Mouse (Mus musculus) heart, embryonic 16.5 days (tissue): Measurements from ENCODE around the gene Dctn2. TPM values are rescaled to one million over a fixed set of nuclear protein-coding genes. Genes with fewer than 3 reads are reported as not detected.

Experiments
- ATAC-seq: fragments of 200-750 bp; cut with Nextera tagmentation; replicated peaks from 2 replicates; pipeline ENCODE4 v1.8.0; 2017; ENCODE audit warnings: moderate number of reproducible peaks; ENCODE audit not compliant: insufficient read depth, low FRiP score; ENCODE audit errors: extremely low read depth
- H3K27ac ChIP-seq: fragments of 300-500 bp; sonication (generic); 2 replicates; pipeline ENCODE4 v1.5.1; 2014; ENCODE audit warnings: mild to moderate bottlenecking, low read length, control low read depth, moderate library complexity
- H3K27me3 ChIP-seq: fragments of 300-500 bp; sonication (generic); 2 replicates; pipeline ENCODE4 v1.6.1; 2014; ENCODE audit warnings: low read length, mixed read lengths; ENCODE audit not compliant: control insufficient read depth, insufficient read depth
- H3K36me3 ChIP-seq: fragments of 300-500 bp; sonication (generic); 2 replicates; pipeline ENCODE4 v1.6.1; 2014; ENCODE audit not compliant: control insufficient read depth, insufficient read depth
- H3K4me1 ChIP-seq: fragments of 300-500 bp; sonication (generic); 2 replicates; pipeline ENCODE4 v1.6.1; 2014; ENCODE audit warnings: low read length, mixed read lengths; ENCODE audit not compliant: control insufficient read depth, insufficient read depth
- H3K4me2 ChIP-seq: fragments of 300-500 bp; sonication (generic); 2 replicates; pipeline ENCODE4 v1.6.1; 2014; ENCODE audit warnings: low read depth, mild to moderate bottlenecking, control low read depth, low read length
- H3K4me3 ChIP-seq: fragments of 300-500 bp; sonication (generic); 2 replicates; pipeline ENCODE4 v1.5.1; 2014; ENCODE audit warnings: mild to moderate bottlenecking, control low read depth, low read length
- H3K9ac ChIP-seq: fragments of 300-500 bp; sonication (generic); 2 replicates; pipeline ENCODE4 v1.6.1; 2014; ENCODE audit warnings: low read length, control low read depth
- H3K9me3 ChIP-seq: fragments of 300-500 bp; sonication (generic); replicated peaks from 2 replicates; pipeline ENCODE4 v1.6.1; 2016; ENCODE audit warnings: low read length; ENCODE audit not compliant: control insufficient read depth
- WGBS: fragments of 180-500 bp; shearing (Covaris S2); extraction: QIAGEN DNeasy Blood & Tissue Kit; methylation state at CpG from one replicate; pipeline ENCODE4 v1.1.7; 2014; 5-methylcytosine and 5-hydroxymethylcytosine counted together
- polyA plus RNA-seq: library from polyadenylated mRNA; unstranded; fragments of >200 nt; fragmentation: Nextera tagmentation; extraction: Ambion mirVana; gene quantifications from 2 replicates; pipeline ENCODE4 v1.2.1, GENCODE M21; 2015

Gene Dctn2
- polyA plus RNA-seq, 1 experiment from 2014 or later: 148 TPM

DNA sequence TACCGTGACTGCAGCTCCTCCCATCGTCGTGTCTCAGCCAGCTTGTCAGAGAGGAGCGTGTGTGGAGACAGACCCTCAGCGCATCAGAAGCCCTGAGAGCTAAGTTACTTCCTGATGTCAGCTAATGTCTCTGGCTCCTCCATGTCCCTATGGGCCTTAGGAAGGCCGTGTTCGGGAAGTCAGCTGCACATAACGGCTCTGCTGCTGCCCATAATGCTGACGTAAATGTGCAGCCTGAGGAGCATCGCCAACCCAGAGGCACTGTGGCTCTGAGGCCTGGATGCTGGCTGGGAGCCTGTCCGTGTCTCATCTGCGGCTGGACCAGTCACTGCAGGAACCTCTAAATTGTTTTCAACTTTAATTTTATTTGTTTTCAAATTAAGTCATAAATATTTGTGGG, 2.9 kb downstream of the Dctn2 start:
- H3K4me1 ChIP-seq: peaks cover 22% of the 10 kb centered on the region
- peaks cover 4% of the 10 kb centered on the region; the same call in 1 of the 2 replicates for H3K27me3 ChIP-seq
- H3K4me2 ChIP-seq: no peak overlapping the region
- no peak overlapping the region for H3K4me3 ChIP-seq
- WGBS: 75% methylated on average over 12 of the region's 12 CpGs
- 0 out of 2 replicates have a peak overlapping the region, but pooled peaks have one; percentile 36 for H3K27ac ChIP-seq
- H3K9me3 ChIP-seq: no peaks in the 10 kb centered on the region
- peaks cover 26% of the 10 kb centered on the region for H3K36me3 ChIP-seq
- no peak for ATAC-seq
- H3K9ac ChIP-seq: no peak overlapping the region

GRCm38 (mm10) chr10:127269884-127270283, 3.7 kb downstream of the Dctn2 start:
- H3K36me3 ChIP-seq: peaks cover 29% of the 10 kb centered on the region
- 81% methylated on average over 4 of the region's 4 CpGs for WGBS
- H3K27me3 ChIP-seq: no peaks in the 10 kb centered on the region
- no peak overlapping the region for H3K9ac ChIP-seq
- no peak overlapping the region for H3K4me3 ChIP-seq
- H3K4me1 ChIP-seq: peaks cover 22% of the 10 kb centered on the region
- no peak overlapping the region for H3K27ac ChIP-seq
- no peak for ATAC-seq
- H3K9me3 ChIP-seq: no peaks in the 10 kb centered on the region
- H3K4me2 ChIP-seq: no peak overlapping the region

GRCm38 (mm10) chr10:127272371-127272770, 6.2 kb downstream of the Dctn2 start:
- ATAC-seq: no peak
- 87% methylated on average over 5 of the region's 5 CpGs for WGBS
- no peak overlapping the region for H3K27ac ChIP-seq
- H3K9ac ChIP-seq: no peak overlapping the region
- H3K4me3 ChIP-seq: no peak overlapping the region
- no peaks in the 10 kb centered on the region for H3K27me3 ChIP-seq
- H3K36me3 ChIP-seq: peaks cover 53% of the 10 kb centered on the region
- peaks cover 17% of the 10 kb centered on the region for H3K4me1 ChIP-seq
- H3K9me3 ChIP-seq: no peaks in the 10 kb centered on the region
- H3K4me2 ChIP-seq: no peak overlapping the region

- Histone ChIP-seq H3K4me3 (no peak overlapping the region), H3K9ac (no peak overlapping the region), H3K36me3 (peaks cover 69% of the 10 kb centered on the region), H3K27ac (no peak overlapping the region), H3K4me1 (peaks cover 3% of the 10 kb centered on the region; the same call in 1 of the 2 replicates), H3K9me3 (no peaks in the 10 kb centered on the region), H3K27me3 (no peaks in the 10 kb centered on the region), H3K4me2 (no peak overlapping the region)
- ATAC-seq: no peak
- WGBS: 84% methylated on average over 11 of the region's 11 CpGs
These were observed 8.3 kb downstream of the Dctn2 start for GRCm38 (mm10) chr10:127274261-127275022.

DNA sequence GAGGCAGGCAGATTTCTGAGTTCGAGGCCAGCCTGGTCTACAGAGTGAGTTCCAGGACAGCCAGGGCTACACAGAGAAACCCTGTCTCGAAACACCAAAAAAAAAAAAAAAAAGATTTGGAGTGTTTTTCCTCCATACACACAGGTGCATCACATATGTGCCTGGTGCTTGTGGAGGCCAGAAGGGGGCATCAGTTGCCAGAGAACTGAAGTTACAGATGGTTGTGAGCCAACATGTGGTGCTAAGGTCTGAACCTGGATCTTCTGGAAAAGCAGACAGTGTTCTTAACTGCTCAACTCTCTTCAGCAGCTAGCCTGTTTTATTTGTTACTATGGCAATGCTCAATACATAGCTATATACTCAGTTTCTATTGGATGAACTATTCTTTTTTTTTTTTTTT, 13.6 kb downstream of the Dctn2 start:
- no peaks in the 10 kb centered on the region for H3K9me3 ChIP-seq
- H3K36me3 ChIP-seq: peaks cover 86% of the 10 kb centered on the region
- no peak overlapping the region for H3K9ac ChIP-seq
- no peak overlapping the region for H3K4me2 ChIP-seq
- no peak overlapping the region for H3K4me3 ChIP-seq
- 70% methylated on average over 2 of the region's 2 CpGs for WGBS
- peaks cover 6% of the 10 kb centered on the region; the same call in 1 of the 2 replicates for H3K4me1 ChIP-seq
- H3K27ac ChIP-seq: no peak overlapping the region
- H3K27me3 ChIP-seq: no peaks in the 10 kb centered on the region
- no peak for ATAC-seq

DNA sequence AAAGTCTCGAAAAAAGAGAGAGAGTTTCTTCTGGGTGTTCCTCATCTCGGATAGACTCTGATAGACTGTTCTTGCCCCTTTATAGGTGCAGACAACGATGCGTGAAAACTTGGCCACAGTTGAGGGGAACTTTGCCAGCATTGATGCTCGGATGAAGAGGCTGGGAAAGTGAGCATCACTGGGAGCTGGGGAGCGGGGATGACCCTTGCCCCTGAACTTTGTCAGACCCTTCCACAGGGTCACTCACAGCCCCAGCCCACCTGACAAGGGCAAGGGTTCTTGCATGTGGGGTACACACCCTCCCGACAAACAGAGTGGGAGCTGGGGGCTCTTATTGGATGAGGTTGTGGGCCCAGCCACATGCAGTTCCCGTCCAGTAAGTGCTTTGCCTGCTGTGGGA, 15.1 kb downstream of the Dctn2 start:
- H3K4me2 ChIP-seq: no peak overlapping the region
- 82% methylated on average over 8 of the region's 8 CpGs for WGBS

DNA sequence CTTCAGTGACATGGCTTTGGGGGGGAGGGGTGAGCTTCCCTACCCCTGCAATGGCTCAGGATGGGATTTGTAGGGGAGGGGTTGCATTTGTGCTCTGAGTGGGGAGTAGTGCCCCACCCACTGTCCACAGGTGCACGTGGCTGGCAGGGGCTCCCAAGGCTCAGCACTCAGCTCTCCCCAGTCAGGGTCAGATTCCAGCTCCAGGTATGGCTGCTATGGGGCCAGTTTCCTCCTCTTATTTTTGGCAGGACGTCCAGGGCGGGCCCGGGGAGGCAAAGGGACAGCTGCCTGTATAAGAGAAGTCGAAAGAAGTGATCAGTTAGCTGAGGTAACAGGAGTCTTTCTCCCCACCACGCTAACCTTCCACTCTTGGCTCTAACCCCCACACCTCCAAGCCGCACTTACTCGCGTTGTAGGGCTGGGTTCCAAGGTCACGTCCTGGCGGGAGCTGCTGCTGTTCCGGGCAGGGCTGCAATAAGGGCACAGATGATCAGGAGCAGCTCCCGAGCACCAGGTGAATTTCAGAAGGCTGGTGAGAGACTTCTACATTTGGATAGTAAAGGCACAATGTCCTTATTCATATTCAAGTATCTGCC, 16.6 kb downstream of the Dctn2 start:
- H3K9me3 ChIP-seq: no peaks in the 10 kb centered on the region
- peak overlapping the region; percentile 21; the same call in 1 of the 2 replicates for H3K27ac ChIP-seq
- no peak for ATAC-seq
- H3K27me3 ChIP-seq: no peaks in the 10 kb centered on the region
- no peak overlapping the region for H3K4me2 ChIP-seq
- peak overlapping the region; percentile 7; the same call in 1 of the 2 replicates for H3K9ac ChIP-seq
- peaks cover 26% of the 10 kb centered on the region for H3K4me1 ChIP-seq
- no peak overlapping the region for H3K4me3 ChIP-seq
- WGBS: 61% methylated on average over 13 of the region's 13 CpGs
- H3K36me3 ChIP-seq: peaks cover 79% of the 10 kb centered on the region

More for the DNA sequence above, 15.1 kb downstream of the Dctn2 start:
- no peak overlapping the region for H3K9ac ChIP-seq
- no peak overlapping the region for H3K27ac ChIP-seq
- peaks cover 83% of the 10 kb centered on the region for H3K36me3 ChIP-seq
- no peaks in the 10 kb centered on the region for H3K27me3 ChIP-seq
- ATAC-seq: no peak
- peaks cover 12% of the 10 kb centered on the region; the same call in 1 of the 2 replicates for H3K4me1 ChIP-seq
- no peaks in the 10 kb centered on the region for H3K9me3 ChIP-seq
- no peak overlapping the region for H3K4me3 ChIP-seq

DNA sequence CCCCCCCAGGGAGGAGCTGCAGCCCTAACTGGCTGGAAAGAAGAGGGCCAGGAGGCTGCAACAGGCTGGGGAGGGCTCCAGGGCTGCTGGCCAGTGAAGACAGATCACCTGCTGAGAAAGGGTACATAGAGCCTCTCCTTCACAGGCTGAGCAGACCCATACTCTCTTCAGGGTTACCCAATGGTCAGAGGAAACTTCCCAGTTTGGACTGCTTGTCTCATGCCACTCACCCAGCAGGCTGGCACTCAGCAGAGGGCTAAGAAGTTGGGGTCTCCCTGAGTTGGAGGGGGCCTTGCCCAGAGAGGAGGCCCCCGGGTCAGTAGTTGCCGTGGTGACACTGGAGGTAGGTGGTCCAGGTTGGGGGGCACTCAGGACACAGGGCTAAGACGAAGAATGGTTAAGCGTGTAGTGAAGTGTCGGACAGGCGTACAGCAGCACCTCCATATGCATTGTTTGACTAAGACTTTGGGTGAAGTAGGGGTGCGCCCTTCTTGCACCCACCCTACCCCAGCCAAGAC, 18.0 kb downstream of the Dctn2 start:
- Histone ChIP-seq H3K4me1 (peaks cover 28% of the 10 kb centered on the region), H3K36me3 (peaks cover 69% of the 10 kb centered on the region), H3K4me3 (no peak overlapping the region), H3K27me3 (no peaks in the 10 kb centered on the region), H3K9ac (no peak overlapping the region), H3K9me3 (no peaks in the 10 kb centered on the region), H3K4me2 (no peak overlapping the region), H3K27ac (no peak overlapping the region)
- 93% methylated on average over 7 of the region's 7 CpGs for WGBS
- ATAC-seq: no peak
